Mouse (Mus musculus) heart, postnatal 14 days (tissue): ENCODE measurements around the gene Ptpn21. TPM values are rescaled to one million over a fixed set of nuclear protein-coding genes. Genes with fewer than 3 reads are reported as not detected.

Experiments used
- DNase-seq, 2 experiments: peaks; one replicate each; pipeline ENCODE4 v3.0.0; 2021 to 2022
- intact Hi-C: fragments of 180-260 bp; cut with DNase I; formaldehyde crosslinking; loops from one replicate; pipeline ENCODE4 v1.15.1; 2025
- long read RNA-seq, 2 experiments: library from polyadenylated mRNA; stranded (forward); transcript quantifications; one replicate each; pipeline ENCODE4 v2.0.0; 2021
- total RNA-seq, 2 experiments: library from RNA; stranded (reverse); gene quantifications; 2 replicates each; pipeline ENCODE4 v1.2.3; 2021

Gene Ptpn21
- 10 to 100 TPM; 21.6 to 22.5 TPM for total RNA-seq
- long read RNA-seq, experiment 1, partial matches to known transcripts = 6 of 7 reads
- long read RNA-seq, experiment 1, other reads (novel, unspliced or antisense) = 1 of 7 reads
- long read RNA-seq, experiment 2, partial matches to known transcripts = 7 of 9 reads
- long read RNA-seq, experiment 2, other reads (novel, unspliced or antisense) = 2 of 9 reads

- intact Hi-C loops = no loop called here
- DNase-seq = peak; percentile 83 to 85
Observed at GRCm38 (mm10) chr12:98736951-98737800, at the start of gene Ptpn21. Gene Ptpn21 (minus strand): TSS chr12:98737405.

DNA sequence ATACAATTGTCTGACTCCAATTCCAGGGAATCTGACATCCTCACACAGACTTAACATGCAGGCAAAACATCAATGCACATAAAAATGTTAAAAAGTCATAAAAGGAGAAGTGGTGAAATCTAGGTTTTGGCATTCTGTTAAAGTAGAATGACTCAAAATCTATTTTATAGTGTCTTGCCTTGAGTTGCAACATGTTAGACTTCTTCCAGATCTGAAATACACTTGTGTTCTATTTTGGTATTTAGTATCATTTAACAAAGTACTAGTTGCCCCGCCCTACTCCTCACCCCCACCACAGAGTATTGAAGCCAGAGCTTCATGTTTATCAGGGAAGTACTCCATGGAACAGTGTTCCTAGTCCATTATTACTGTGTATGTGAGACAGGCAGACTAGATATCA, 47.0 kb upstream of the Ptpn21 start:
- intact Hi-C loops = no loop called here
- no peak for DNase-seq

DNA sequence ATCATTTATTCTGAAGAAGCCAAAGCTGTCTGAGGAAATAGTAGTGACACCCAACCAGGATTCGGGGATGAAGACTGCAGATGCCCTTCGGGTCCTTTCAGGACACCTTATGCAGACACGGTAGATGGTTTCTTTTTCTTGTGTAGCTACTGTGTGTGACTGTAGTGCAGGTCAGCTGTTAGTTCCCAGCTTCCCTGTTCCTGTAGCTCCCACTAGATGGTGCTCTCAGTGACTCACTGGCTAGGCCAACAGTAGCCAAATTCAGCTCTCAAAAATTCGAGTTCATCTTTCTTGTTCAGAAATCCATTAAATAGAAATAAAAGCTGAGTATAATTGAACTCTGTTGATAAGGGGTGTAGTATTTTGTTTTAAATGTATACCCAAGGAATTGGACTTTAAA, 41.9 kb upstream of the Ptpn21 start:
- intact Hi-C loops = no loop called here
- peak in 1 of 2 experiments; percentile 28 for DNase-seq

DNA sequence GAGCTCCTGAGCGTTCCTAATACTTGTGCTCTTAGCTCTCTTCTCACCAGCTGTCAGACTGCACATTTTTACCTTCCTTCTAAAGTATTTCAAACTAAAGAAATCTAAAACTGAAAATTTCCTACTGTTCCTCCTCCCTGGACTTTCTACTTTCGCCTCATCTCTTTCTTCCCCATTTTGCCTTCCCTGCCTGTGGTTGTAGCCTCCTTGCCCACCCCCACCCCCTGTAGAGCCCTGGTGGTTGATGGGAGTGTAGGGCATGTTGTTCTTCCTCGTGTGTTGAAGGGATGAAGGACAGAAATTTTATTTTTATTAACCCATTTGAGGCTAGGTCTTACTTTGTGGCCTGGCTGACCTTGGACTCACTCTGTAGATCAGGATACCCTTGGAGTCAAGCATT, 40.3 kb upstream of the Ptpn21 start:
- no peak for DNase-seq
- intact Hi-C loops = no loop called here

- intact Hi-C loops = no loop called here
- no peak for DNase-seq
Observed at GRCm38 (mm10) chr12:98766241-98766640, 29.0 kb upstream of the Ptpn21 start.

GRCm38 (mm10) chr12:98759700-98760099, 22.5 kb upstream of the Ptpn21 start:
- intact Hi-C loops = no loop called here
- DNase-seq = no peak

DNA sequence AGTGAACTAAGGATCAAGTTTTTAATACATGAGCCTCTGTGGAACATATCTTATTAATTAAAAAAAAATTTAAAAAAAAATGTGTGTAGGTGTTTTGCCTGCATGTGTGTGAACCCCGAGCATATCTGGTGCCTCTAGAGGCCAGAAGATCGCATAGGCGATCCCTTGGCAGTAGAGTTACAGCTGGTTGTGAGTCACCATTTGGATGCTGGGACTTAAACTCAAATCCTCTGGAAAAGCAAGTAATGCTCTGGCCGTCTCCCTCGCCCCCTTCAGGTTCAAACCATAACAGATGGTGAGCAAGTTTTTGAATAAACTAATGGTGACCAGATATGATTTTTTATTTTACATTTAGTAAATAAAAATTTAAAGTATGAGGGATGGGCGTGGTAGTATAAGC, 20.4 kb upstream of the Ptpn21 start:
- intact Hi-C loops = no loop called here

GRCm38 (mm10) chr12:98747380-98747753, 10.2 kb upstream of the Ptpn21 start:
- intact Hi-C loops = no loop called here
- no peak for DNase-seq

More for the DNA sequence above, 20.4 kb upstream of the Ptpn21 start:
- no peak for DNase-seq

GRCm38 (mm10) chr12:98746746-98747379, 9.7 kb upstream of the Ptpn21 start, which contains the start of gene Zc3h14:
Gene Zc3h14 (plus strand): TSS chr12:98746964.
- intact Hi-C loops = no loop called here
- peak; percentile 97 to 98 for DNase-seq

GRCm38 (mm10) chr12:98746131-98746530, 8.9 kb upstream of the Ptpn21 start:
- intact Hi-C loops = no loop called here
- peak; percentile 47 to 58 for DNase-seq

- DNase-seq = no peak
Observed at GRCm38 (mm10) chr12:98745626-98746025, 8.4 kb upstream of the Ptpn21 start.

DNA sequence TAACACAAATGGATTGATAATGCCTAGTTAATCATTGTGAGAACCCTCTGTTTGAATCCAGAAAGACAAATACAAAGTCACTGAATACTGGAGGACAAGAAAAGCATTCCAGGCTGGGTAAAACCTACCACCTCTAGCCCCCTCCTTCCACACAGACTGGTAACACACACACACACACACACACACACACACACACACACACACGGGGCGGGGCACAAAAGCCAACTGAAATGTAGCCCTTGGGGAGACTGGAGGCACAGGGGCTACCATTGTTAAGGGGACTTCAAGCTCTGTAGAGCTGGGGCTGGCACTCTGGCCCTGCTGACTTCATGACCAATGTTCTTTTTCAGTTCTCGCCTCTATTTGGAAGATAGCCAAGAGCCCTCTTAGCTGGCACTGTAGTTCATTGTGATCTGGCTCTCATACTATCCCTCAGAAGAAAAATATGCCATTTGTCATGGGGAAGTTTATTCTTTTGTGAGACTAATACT, 3.9 kb upstream of the Ptpn21 start:
- intact Hi-C loops = loop anchor here (5.0 kb wide), 1 partner anchor 64 kb away; no protein-coding TSS in a partner anchor
- DNase-seq = peak in 1 of 2 experiments; percentile 21

More at GRCm38 (mm10) chr12:98745626-98746025, 8.4 kb upstream of the Ptpn21 start:
- intact Hi-C loops = no loop called here

DNA sequence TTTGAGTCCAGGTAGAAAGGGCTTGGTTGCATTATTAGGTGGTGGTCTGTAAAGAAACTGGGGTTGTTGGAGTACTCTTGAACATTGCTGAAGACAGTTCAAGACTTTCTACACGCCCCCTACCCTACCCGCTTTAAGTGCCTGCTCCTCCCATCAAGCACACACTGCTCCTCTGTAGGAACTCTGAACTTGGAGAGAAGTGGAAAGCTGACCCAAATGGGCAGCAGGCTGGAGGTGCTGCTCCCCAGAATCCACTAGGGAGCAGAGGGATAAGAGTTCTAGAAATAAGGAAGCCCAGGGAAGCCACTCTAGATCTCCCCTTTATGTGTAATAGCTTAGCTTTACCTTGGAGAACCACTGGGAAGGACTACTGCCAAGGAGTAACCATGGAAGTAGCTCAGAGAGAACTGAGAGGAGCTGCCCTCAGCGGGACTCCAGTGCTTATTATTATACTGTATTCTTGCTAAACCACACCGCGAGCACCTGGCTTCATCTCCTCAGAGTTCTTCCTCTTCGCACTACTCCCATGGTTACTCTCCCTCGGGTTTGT, 671 bp upstream of the Ptpn21 start:
- peak in 1 of 2 experiments; percentile 21 for DNase-seq

GRCm38 (mm10) chr12:98734880-98735801, 2.1 kb downstream of the Ptpn21 start:
- intact Hi-C loops = no loop called here
- no peak for DNase-seq

More for the DNA sequence above, 671 bp upstream of the Ptpn21 start:
- intact Hi-C loops = no loop called here

DNA sequence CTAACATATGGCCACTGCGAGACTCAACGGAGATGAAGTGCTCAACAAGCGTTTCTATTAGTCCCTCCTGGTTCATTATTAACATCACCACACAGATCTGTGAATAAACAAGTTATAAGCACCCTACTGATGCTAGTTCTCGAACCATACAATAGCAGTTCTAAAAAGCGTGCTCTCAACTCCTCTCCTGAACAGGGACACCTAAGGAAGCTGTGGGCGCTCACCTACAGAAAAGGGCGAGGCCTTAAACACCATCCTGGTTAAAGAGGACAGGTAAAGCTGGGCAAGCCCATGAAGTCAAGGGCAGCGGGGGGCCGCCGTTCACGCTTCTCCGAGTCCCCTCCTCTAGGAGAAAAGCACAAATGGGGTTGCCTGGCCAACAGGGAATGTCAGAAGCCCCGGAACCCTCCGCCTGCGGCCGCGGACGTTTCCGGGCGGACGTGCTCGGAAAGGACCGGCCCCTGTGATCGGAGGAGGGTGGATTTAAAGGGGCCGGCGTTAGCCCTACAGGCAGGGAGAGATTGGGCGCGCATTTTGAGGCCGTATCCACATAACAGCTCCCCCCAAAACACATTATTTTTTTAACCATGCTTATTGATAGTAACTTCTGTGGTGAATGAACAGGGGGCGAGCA, 2.8 kb downstream of the Ptpn21 start:
- intact Hi-C loops = no loop called here
- DNase-seq = peak; percentile 87 to 93

DNA sequence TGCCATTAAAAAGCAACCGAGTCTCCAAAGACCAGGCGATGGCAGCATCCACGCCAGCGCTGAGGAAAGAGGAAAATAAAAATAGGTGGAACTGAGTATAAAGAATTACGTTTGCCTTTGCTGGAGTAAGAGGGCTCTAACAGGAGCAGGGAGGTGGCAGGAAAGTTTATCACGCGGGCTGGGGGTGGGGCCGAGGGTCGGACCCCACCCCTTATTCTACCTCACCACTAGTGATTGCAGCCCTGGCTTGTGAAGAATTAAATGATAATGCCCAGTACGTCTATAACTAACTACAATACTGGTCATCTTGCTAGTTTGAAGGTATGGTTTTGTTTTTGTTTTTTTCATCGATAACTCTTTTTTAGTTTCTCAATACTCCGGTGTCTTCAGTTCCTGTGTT, 3.4 kb downstream of the Ptpn21 start:
- intact Hi-C loops = no loop called here
- DNase-seq = no peak

DNA sequence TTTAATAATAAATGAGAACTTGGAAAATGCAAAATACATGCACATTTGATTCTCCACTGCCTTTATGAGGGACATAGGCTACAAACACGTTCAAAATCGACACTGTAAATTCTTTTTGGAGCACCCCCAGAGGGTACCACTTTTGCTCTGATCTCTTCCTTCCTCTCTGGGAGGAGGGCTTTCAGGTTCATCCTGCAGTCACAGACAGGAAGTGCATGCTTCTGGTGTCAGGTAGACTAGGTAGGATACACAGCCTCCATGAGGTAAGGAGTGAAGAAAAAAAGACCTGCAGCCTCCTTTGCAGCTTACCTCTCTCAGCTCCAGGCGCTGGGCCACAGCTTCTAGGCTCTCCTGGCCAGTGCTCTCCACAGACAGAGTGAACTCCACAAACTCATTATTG, 4.0 kb downstream of the Ptpn21 start:
- no peak for DNase-seq
- intact Hi-C loops = no loop called here

GRCm38 (mm10) chr12:98730682-98731081, 6.5 kb downstream of the Ptpn21 start:
- no peak for DNase-seq
- intact Hi-C loops = no loop called here

DNA sequence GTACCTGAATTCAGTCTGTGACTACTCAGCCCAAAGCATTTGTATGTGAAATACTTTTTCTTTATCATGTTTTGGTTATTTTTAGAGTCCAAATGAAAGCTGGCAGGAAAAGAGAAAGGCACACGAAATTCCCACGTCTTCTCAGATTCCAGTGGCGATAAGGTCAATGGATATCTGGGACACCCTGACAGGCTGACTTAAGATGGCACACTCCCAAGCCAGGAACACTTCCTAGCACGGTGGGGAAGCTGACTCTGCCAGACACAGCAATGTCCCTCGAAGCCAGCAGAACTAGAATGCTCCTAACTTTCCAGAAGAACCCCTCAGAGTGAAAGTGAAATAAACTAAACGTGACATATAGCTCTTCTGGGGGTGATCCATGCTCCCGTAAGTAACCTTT, 10.0 kb downstream of the Ptpn21 start:
- intact Hi-C loops = no loop called here
- DNase-seq = no peak
